ENCODE assay signal across 18 mouse cellular contexts in genomic region chr1:184358226-184358568, GRCm38 (mm10).
A peak's percentile ranks its signal among the peaks of the same experiment; 100 is the strongest.
DNase-seq lines count a peak whose midpoint lies in the region; ATAC-seq and TF ChIP-seq lines count a peak whose summit lies in the region.
"Had no signal": no experiment of that assay in that cellular context is flagged by ENCODE, and none has a peak within 500 bp of the region (broad histone marks: within the 10 kb centered on the region; RNA-seq: fewer than 3 reads in every experiment).

No protein-coding gene starts in this region.

- ATAC-seq in forebrain, embryonic 15.5 days (replicated peaks) = peak; percentile 53; the same call in 1 of the 2 replicates
- ATAC-seq in forebrain, embryonic 11.5 days (replicated peaks; ENCODE audit: low FRiP score) = no peak
- no peak for ATAC-seq in liver, postnatal 0 days
- ATAC-seq in liver, embryonic 14.5 days (ENCODE audit: insufficient read depth) = peak; percentile 26; the same call in 1 of the 2 replicates

- no peak overlapping the region for H3K4me2 ChIP-seq in forebrain, embryonic 15.5 days (replicated peaks)
- H3K4me2 ChIP-seq in forebrain, embryonic 11.5 days (ENCODE audit: low read depth, low read length, severe bottlenecking) = no peak overlapping the region
- no peak overlapping the region for H3K4me2 ChIP-seq in liver, postnatal 0 days (ENCODE audit: low read depth, low read length)
- H3K4me2 ChIP-seq in liver, embryonic 14.5 days (ENCODE audit: low read depth) = no peak overlapping the region
- H3K4me2 ChIP-seq: embryonic facial prominence, embryonic 13.5 days; heart, embryonic 15.5 days; hindbrain, embryonic 14.5 days had no signal

- H3K9me3 ChIP-seq in forebrain, embryonic 15.5 days = no peaks in the 10 kb centered on the region
- H3K9me3 ChIP-seq in forebrain, embryonic 11.5 days (ENCODE audit: control insufficient read depth, low read length) = no peaks in the 10 kb centered on the region
- H3K9me3 ChIP-seq in liver, postnatal 0 days (ENCODE audit: low read length) = no peaks in the 10 kb centered on the region
- no peaks in the 10 kb centered on the region for H3K9me3 ChIP-seq in liver, embryonic 14.5 days (ENCODE audit: control insufficient read depth, low read length)
- H3K9me3 ChIP-seq: embryonic facial prominence, embryonic 13.5 days; heart, embryonic 10.5 days; heart, embryonic 15.5 days; hindbrain, embryonic 10.5 days had no signal

- TF ChIP-seq POLR2A in liver, adult 2 months (IDR thresholded peaks at IDR 0.05; ENCODE audit: extremely low read depth, insufficient read depth, low read length) = no peak
- TF ChIP-seq POLR2A in brain, embryonic 14.5 days (IDR thresholded peaks at IDR 0.05; ENCODE audit: borderline replicate concordance, extremely low read depth, insufficient read depth, insufficient read length, poor library complexity, severe bottlenecking) = no peak

- H3K9ac ChIP-seq in forebrain, embryonic 15.5 days (replicated peaks) = no peak overlapping the region
- no peak overlapping the region for H3K9ac ChIP-seq in forebrain, embryonic 11.5 days (ENCODE audit: low read length)
- H3K9ac ChIP-seq in liver, adult 2 months (ENCODE audit: low read depth, low read length) = no peak overlapping the region
- H3K9ac ChIP-seq in liver, postnatal 0 days (replicated peaks) = no peak overlapping the region
- H3K9ac ChIP-seq in liver, embryonic 14.5 days (replicated peaks) = no peak overlapping the region
- H3K9ac ChIP-seq: embryonic facial prominence, embryonic 13.5 days; heart, embryonic 15.5 days; hindbrain, embryonic 14.5 days had no signal

- no peak for DNase-seq in forebrain, embryonic 11.5 days (ENCODE audit: low spot score)
- no peak for DNase-seq in liver, adult 2 months (ENCODE audit: extremely low read depth, low read depth, low spot score)
- DNase-seq in liver, postnatal 0 days = no peak
- peak; percentile 53 for DNase-seq in brain, embryonic 14.5 days (ENCODE audit: low read depth)
- DNase-seq in liver, embryonic 14.5 days (ENCODE audit: low read depth in 3 of 3, low spot score in 3 of 3) = no peak
- no peak for DNase-seq in testis, postnatal 14 days (ENCODE audit: low spot score)
- no peak for DNase-seq in layer of hippocampus, adult 9-11 months
- DNase-seq: cerebellum, adult 11-12 months; cerebellum, adult 9-11 months; cerebellum, postnatal 36 days; gastrocnemius, postnatal 10 days; heart, adult 18-20 months had no signal

- H3K27ac ChIP-seq in forebrain, embryonic 15.5 days (replicated peaks) = no peak overlapping the region
- no peak overlapping the region for H3K27ac ChIP-seq in forebrain, embryonic 11.5 days (ENCODE audit: low read depth, low read length)
- peak overlapping the region; percentile 41; the same call in 1 of the 2 replicates for H3K27ac ChIP-seq in liver, adult 2 months (replicated peaks; ENCODE audit: insufficient read depth, low read depth, low read length)
- no peak overlapping the region for H3K27ac ChIP-seq in liver, postnatal 0 days (ENCODE audit: low read depth)
- H3K27ac ChIP-seq in liver, embryonic 14.5 days = no peak overlapping the region
- H3K27ac ChIP-seq: embryonic facial prominence, embryonic 13.5 days; heart, embryonic 10.5 days; hindbrain, embryonic 10.5 days; hindbrain, embryonic 14.5 days had no signal

- 76% methylated on average over 6 of the region's 6 CpGs for WGBS in forebrain, embryonic 15.5 days
- 87% methylated on average over 6 of the region's 6 CpGs for WGBS in forebrain, embryonic 11.5 days
- 66% methylated on average over 6 of the region's 6 CpGs for WGBS in liver, adult 2 months
- 55% methylated on average over 6 of the region's 6 CpGs for WGBS in liver, postnatal 0 days (ENCODE audit: insufficient replicate concordance)
- WGBS in liver, embryonic 14.5 days (ENCODE audit: insufficient replicate concordance) = 42% methylated on average over 6 of the region's 6 CpGs

- 0 out of 2 replicates have a peak, but pooled peaks cover 6% of the 10 kb centered on the region for H3K4me1 ChIP-seq in forebrain, embryonic 15.5 days
- no peaks in the 10 kb centered on the region for H3K4me1 ChIP-seq in forebrain, embryonic 11.5 days (replicated peaks; ENCODE audit: control insufficient read depth, insufficient read depth, low read length)
- H3K4me1 ChIP-seq in liver, adult 2 months (ENCODE audit: control insufficient read depth, insufficient read depth, low read length) = no peaks in the 10 kb centered on the region; the same call in 1 of the 2 replicates
- H3K4me1 ChIP-seq in liver, postnatal 0 days (ENCODE audit: insufficient read depth) = no peaks in the 10 kb centered on the region
- peaks cover 0 to 8% of the 10 kb centered on the region in 2 experiments; a peak in 1 of 4 replicates for H3K4me1 ChIP-seq in liver, embryonic 14.5 days (replicated peaks; ENCODE audit: control insufficient read depth in 2 of 2, insufficient read depth in 2 of 2, low read length in 1 of 2)
- H3K4me1 ChIP-seq: hindbrain, embryonic 10.5 days had no signal

- H3K36me3 ChIP-seq in forebrain, embryonic 15.5 days = no peaks in the 10 kb centered on the region
- no peaks in the 10 kb centered on the region for H3K36me3 ChIP-seq in forebrain, embryonic 11.5 days (ENCODE audit: control insufficient read depth, insufficient read depth, low read length)
- no peaks in the 10 kb centered on the region for H3K36me3 ChIP-seq in liver, adult 2 months (ENCODE audit: control insufficient read depth, insufficient read depth, low read length)
- H3K36me3 ChIP-seq in liver, postnatal 0 days (replicated peaks; ENCODE audit: insufficient read depth, low read length) = no peaks in the 10 kb centered on the region
- no peaks in the 10 kb centered on the region for H3K36me3 ChIP-seq in liver, embryonic 14.5 days (replicated peaks; ENCODE audit: control insufficient read depth, insufficient read depth, low read depth)
- H3K36me3 ChIP-seq: embryonic facial prominence, embryonic 13.5 days; heart, embryonic 10.5 days; heart, embryonic 15.5 days; hindbrain, embryonic 10.5 days had no signal

- TF ChIP-seq CTCF in liver, adult 2 months (IDR thresholded peaks at IDR 0.05; ENCODE audit: low read depth, low read length) = no peak
- no peak for TF ChIP-seq CTCF in liver, postnatal 0 days (IDR thresholded peaks at IDR 0.05; ENCODE audit: low read depth)
- no peak for TF ChIP-seq CTCF in brain, embryonic 14.5 days (IDR thresholded peaks at IDR 0.05; ENCODE audit: borderline replicate concordance, extremely low read depth, insufficient read depth, insufficient read length)
- no peak for TF ChIP-seq CTCF in liver, embryonic 14.5 days (IDR thresholded peaks at IDR 0.05; ENCODE audit: low read depth)

- no peak overlapping the region for H3K4me3 ChIP-seq in forebrain, embryonic 15.5 days
- no peak overlapping the region for H3K4me3 ChIP-seq in forebrain, embryonic 11.5 days (ENCODE audit: low read depth, low read length)
- H3K4me3 ChIP-seq in liver, adult 2 months (ENCODE audit: insufficient read depth, low read depth, low read length) = no peak overlapping the region
- no peak overlapping the region for H3K4me3 ChIP-seq in liver, postnatal 0 days (ENCODE audit: low read depth, low read length)
- H3K4me3 ChIP-seq in liver, embryonic 14.5 days (ENCODE audit: insufficient read depth in 1 of 2, low read depth in 2 of 2, low read length in 2 of 2) = no peak overlapping the region
- H3K4me3 ChIP-seq: embryonic facial prominence, embryonic 13.5 days; heart, embryonic 10.5 days; heart, embryonic 15.5 days; hindbrain, embryonic 10.5 days had no signal

- H3K27me3 ChIP-seq in forebrain, embryonic 15.5 days = no peaks in the 10 kb centered on the region
- no peaks in the 10 kb centered on the region for H3K27me3 ChIP-seq in forebrain, embryonic 11.5 days (ENCODE audit: control insufficient read depth, insufficient read depth, low read length)
- H3K27me3 ChIP-seq in liver, adult 2 months (ENCODE audit: control insufficient read depth, insufficient read depth, low read length) = no peaks in the 10 kb centered on the region
- H3K27me3 ChIP-seq in liver, postnatal 0 days (ENCODE audit: insufficient read depth, low read length) = no peaks in the 10 kb centered on the region
- no peaks in the 10 kb centered on the region for H3K27me3 ChIP-seq in liver, embryonic 14.5 days (ENCODE audit: control insufficient read depth, insufficient read depth, low read length)
- H3K27me3 ChIP-seq: heart, embryonic 15.5 days had no signal

- no peaks in the 10 kb centered on the region for H3K79me2 ChIP-seq in liver, adult 2 months (ENCODE audit: control insufficient read depth, insufficient read depth, low read length)

- TF ChIP-seq EP300 in liver, postnatal 0 days (IDR thresholded peaks at IDR 0.05; ENCODE audit: low read depth) = no peak
- TF ChIP-seq EP300 in liver, embryonic 14.5 days (IDR thresholded peaks at IDR 0.05; ENCODE audit: low read depth) = no peak

Comparison
In these comparisons a context has a peak if more than half of its experiments do, and no peak if none do; other contexts are left out.
1. ATAC-seq: peak in forebrain, embryonic 15.5 days (single experiment) and liver, embryonic 14.5 days (single experiment); none in forebrain, embryonic 11.5 days (single experiment) and liver, postnatal 0 days (single experiment).